Mouse (Mus musculus) limb, embryonic 11.5 days (tissue): ENCODE data around the gene Lrch1. TPM values are rescaled to one million over a fixed set of nuclear protein-coding genes. Genes with fewer than 3 reads are reported as not detected.

ENCODE experiments used
- ATAC-seq: fragments of 200-750 bp; cut with Nextera tagmentation; 2 replicates; pipeline ENCODE4 v1.8.0; 2017; ENCODE audit warnings: low read depth; ENCODE audit not compliant: insufficient number of reproducible peaks, low FRiP score, low TSS enrichment
- DNase-seq: peaks from one replicate; pipeline ENCODE4 v3.0.0-alpha.2; 2015; ENCODE audit warnings: low spot score
- H3K27ac ChIP-seq: fragments of 300-500 bp; sonication (generic); replicated peaks from 2 replicates; pipeline ENCODE4 v1.5.1; 2014; ENCODE audit warnings: low read depth, mild to moderate bottlenecking, low read length
- H3K27me3 ChIP-seq: fragments of 300-500 bp; sonication (generic); 2 replicates; pipeline ENCODE4 v1.6.1; 2014; ENCODE audit warnings: mild to moderate bottlenecking, low read length, mixed read lengths; ENCODE audit not compliant: control insufficient read depth, insufficient read depth
- H3K36me3 ChIP-seq: fragments of 300-500 bp; sonication (generic); 2 replicates; pipeline ENCODE4 v1.6.1; 2014; ENCODE audit warnings: mild to moderate bottlenecking, low read length, moderate library complexity, mixed read lengths; ENCODE audit not compliant: control insufficient read depth, insufficient read depth
- H3K4me1 ChIP-seq: fragments of 300-500 bp; sonication (generic); 2 replicates; pipeline ENCODE4 v1.6.1; 2014; ENCODE audit warnings: low read length, mixed read lengths; ENCODE audit not compliant: control insufficient read depth, insufficient read depth
- H3K4me2 ChIP-seq: fragments of 300-500 bp; sonication (generic); 2 replicates; pipeline ENCODE4 v1.6.1; 2014; ENCODE audit warnings: low read depth, mild to moderate bottlenecking, moderate library complexity; ENCODE audit not compliant: severe bottlenecking
- H3K4me3 ChIP-seq: fragments of 300-500 bp; sonication (generic); 2 replicates; pipeline ENCODE4 v1.5.1; 2014; ENCODE audit warnings: low read depth, low read length
- H3K9ac ChIP-seq: fragments of 300-500 bp; sonication (generic); 2 replicates; pipeline ENCODE4 v1.6.1; 2014; ENCODE audit warnings: mild to moderate bottlenecking, low read length
- H3K9me3 ChIP-seq: fragments of 300-500 bp; sonication (generic); 2 replicates; pipeline ENCODE4 v1.6.1; 2016; ENCODE audit warnings: low read length; ENCODE audit not compliant: control insufficient read depth
- WGBS: fragments of 180-500 bp; shearing (Covaris S2); extraction: QIAGEN DNeasy Blood & Tissue Kit; methylation state at CpG from one replicate; pipeline ENCODE4 v1.1.7; 2014; 5-methylcytosine and 5-hydroxymethylcytosine counted together
- polyA plus RNA-seq: library from polyadenylated mRNA; unstranded; fragments of >200 nt; fragmentation: Nextera tagmentation; extraction: Ambion mirVana; gene quantifications from 2 replicates; pipeline ENCODE4 v1.2.1, GENCODE M21; 2014

The Lrch1 gene
- polyA plus RNA-seq, 1 experiment from 2014 or later = 12.9 TPM

- H3K4me1 ChIP-seq = peaks cover 9% of the 10 kb centered on the region
- no peaks in the 10 kb centered on the region for H3K36me3 ChIP-seq
- ATAC-seq (no peak), DNase-seq (no peak)
- no peak overlapping the region for H3K27ac ChIP-seq
- H3K4me3 ChIP-seq = no peak overlapping the region
- no peak overlapping the region for H3K4me2 ChIP-seq
- H3K9ac ChIP-seq = no peak overlapping the region
- no peaks in the 10 kb centered on the region for H3K9me3 ChIP-seq
- H3K27me3 ChIP-seq = no peaks in the 10 kb centered on the region
- 94% methylated on average over 7 of the region's 7 CpGs for WGBS
Observed at GRCm38 (mm10) chr14:74944128-74944755, 3.4 kb downstream of the Lrch1 start.

GRCm38 (mm10) chr14:74943581-74944117 lies 4.0 kb downstream of the Lrch1 start:
- no peak for ATAC-seq
- Histone ChIP-seq H3K4me2 (no peak overlapping the region), H3K27ac (no peak overlapping the region), H3K27me3 (no peaks in the 10 kb centered on the region), H3K4me1 (peaks cover 9% of the 10 kb centered on the region), H3K9me3 (no peaks in the 10 kb centered on the region), H3K36me3 (no peaks in the 10 kb centered on the region), H3K4me3 (no peak overlapping the region), H3K9ac (no peak overlapping the region)
- DNase-seq = no peak
- WGBS = 86% methylated on average over 6 of the region's 6 CpGs

- no peak overlapping the region for H3K4me2 ChIP-seq
- H3K9me3 ChIP-seq = no peaks in the 10 kb centered on the region
- H3K4me3 ChIP-seq = no peak overlapping the region
- ATAC-seq = no peak
- DNase-seq = no peak
- no peak overlapping the region for H3K9ac ChIP-seq
- H3K4me1 ChIP-seq = peaks cover 9% of the 10 kb centered on the region
- H3K27ac ChIP-seq = no peak overlapping the region
- no peaks in the 10 kb centered on the region for H3K36me3 ChIP-seq
- WGBS = 70% methylated on average over 8 of the region's 8 CpGs
- H3K27me3 ChIP-seq = no peaks in the 10 kb centered on the region
Observed at GRCm38 (mm10) chr14:74943024-74943423, 4.7 kb downstream of the Lrch1 start.

- peaks cover 9% of the 10 kb centered on the region for H3K4me1 ChIP-seq
- no peak overlapping the region for H3K4me3 ChIP-seq
- no peak for DNase-seq
- ATAC-seq = no peak
- H3K9ac ChIP-seq = no peak overlapping the region
- no peaks in the 10 kb centered on the region for H3K27me3 ChIP-seq
- H3K27ac ChIP-seq = no peak overlapping the region
- 84% methylated on average over 7 of the region's 7 CpGs for WGBS
- no peaks in the 10 kb centered on the region for H3K9me3 ChIP-seq
- no peak overlapping the region for H3K4me2 ChIP-seq
- no peaks in the 10 kb centered on the region for H3K36me3 ChIP-seq
Observed at GRCm38 (mm10) chr14:74941591-74941990, 6.1 kb downstream of the Lrch1 start.

GRCm38 (mm10) chr14:74940741-74941140 lies 6.9 kb downstream of the Lrch1 start:
- H3K4me2 ChIP-seq = no peak overlapping the region
- H3K9me3 ChIP-seq = no peaks in the 10 kb centered on the region
- H3K27ac ChIP-seq = no peak overlapping the region
- H3K9ac ChIP-seq = no peak overlapping the region
- WGBS = 92% methylated on average over 4 of the region's 4 CpGs
- H3K4me1 ChIP-seq = 0 out of 2 replicates have a peak, but pooled peaks cover 4% of the 10 kb centered on the region
- ATAC-seq (no peak), DNase-seq (no peak)
- H3K4me3 ChIP-seq = no peak overlapping the region
- no peaks in the 10 kb centered on the region for H3K27me3 ChIP-seq
- H3K36me3 ChIP-seq = no peaks in the 10 kb centered on the region

GRCm38 (mm10) chr14:74939355-74939754 lies 8.3 kb downstream of the Lrch1 start:
- Histone ChIP-seq H3K4me3 (no peak overlapping the region), H3K27ac (no peak overlapping the region)
- no peak for ATAC-seq

GRCm38 (mm10) chr14:74938896-74939295 lies 8.8 kb downstream of the Lrch1 start:
- H3K4me1 ChIP-seq = peaks cover 4% of the 10 kb centered on the region; the same call in 1 of the 2 replicates
- H3K9ac ChIP-seq = no peak overlapping the region
- no peaks in the 10 kb centered on the region for H3K36me3 ChIP-seq
- H3K4me2 ChIP-seq = no peak overlapping the region
- WGBS = 77% methylated on average over 3 of the region's 3 CpGs
- H3K4me3 ChIP-seq = no peak overlapping the region
- no peak for DNase-seq
- ATAC-seq = no peak
- H3K27ac ChIP-seq = no peak overlapping the region
- H3K9me3 ChIP-seq = no peaks in the 10 kb centered on the region
- H3K27me3 ChIP-seq = no peaks in the 10 kb centered on the region

More at GRCm38 (mm10) chr14:74939355-74939754, 8.3 kb downstream of the Lrch1 start:
- H3K36me3 ChIP-seq = no peaks in the 10 kb centered on the region
- no peaks in the 10 kb centered on the region for H3K27me3 ChIP-seq
- H3K4me1 ChIP-seq = peaks cover under 1% of the 10 kb centered on the region; the same call in 1 of the 2 replicates
- WGBS = 82% methylated on average over 9 of the region's 9 CpGs
- no peak overlapping the region for H3K9ac ChIP-seq
- H3K4me2 ChIP-seq = no peak overlapping the region
- DNase-seq = no peak
- no peaks in the 10 kb centered on the region for H3K9me3 ChIP-seq

GRCm38 (mm10) chr14:74936557-74937261 lies 11.0 kb downstream of the Lrch1 start:
- no peaks in the 10 kb centered on the region for H3K36me3 ChIP-seq
- no peaks in the 10 kb centered on the region for H3K9me3 ChIP-seq
- ATAC-seq (no peak), DNase-seq (no peak)
- H3K27me3 ChIP-seq = no peaks in the 10 kb centered on the region
- H3K4me2 ChIP-seq = no peak overlapping the region
- no peak overlapping the region for H3K9ac ChIP-seq
- no peak overlapping the region for H3K4me3 ChIP-seq
- H3K27ac ChIP-seq = no peak overlapping the region
- WGBS = 90% methylated on average over 2 of the region's 2 CpGs
- peaks cover 4% of the 10 kb centered on the region; the same call in 1 of the 2 replicates for H3K4me1 ChIP-seq
